Mouse (Mus musculus) naive thymus-derived CD4-positive, alpha-beta T cell, adult 2 months (primary cell): Measurements from ENCODE around the gene Pde4dip.

ENCODE experiments used
- DNase-seq: peaks from one replicate; pipeline ENCODE4 v3.0.0-alpha.2; 2011; ENCODE audit warnings: low read depth

Gene Pde4dip

DNA sequence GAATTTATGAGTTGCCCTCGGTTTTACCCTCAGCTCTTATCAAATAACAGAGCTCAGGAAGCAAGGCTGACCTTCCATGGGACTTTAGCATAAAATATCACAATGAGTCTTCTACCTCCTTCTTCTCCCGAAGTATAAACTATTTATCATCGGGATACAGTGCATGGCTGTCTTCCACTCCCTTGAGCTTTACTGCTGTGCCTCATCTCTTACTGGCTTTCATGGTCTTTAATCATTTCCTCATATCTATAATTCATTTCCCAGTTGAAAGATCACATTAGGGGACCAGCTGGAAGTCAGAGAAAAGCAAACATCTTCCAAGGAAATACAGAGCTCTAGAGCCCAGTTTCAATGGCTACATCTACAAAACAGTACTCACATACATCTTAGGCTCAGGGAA, 239.5 kb downstream of the Pde4dip start:
- no peak for DNase-seq

DNA sequence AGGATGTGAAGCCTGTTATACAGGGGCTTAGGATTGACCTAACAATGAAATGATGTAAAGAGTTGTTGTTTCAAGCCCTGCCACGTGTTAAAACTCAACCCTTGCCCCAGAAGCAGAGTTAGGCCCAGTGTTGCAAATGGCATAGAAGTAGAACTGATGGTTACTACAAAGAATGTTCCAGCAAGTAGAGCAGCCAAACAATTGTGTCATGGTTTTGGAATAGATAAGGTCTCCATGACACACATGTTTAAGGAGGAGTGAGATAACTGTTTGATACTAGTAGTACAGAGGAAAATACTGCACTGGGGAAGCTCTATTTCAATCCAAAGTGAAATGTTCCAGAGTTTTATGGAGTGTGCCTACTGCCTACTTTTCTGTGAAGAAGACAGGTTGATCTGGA, 240.0 kb downstream of the Pde4dip start:
- no peak for DNase-seq

DNA sequence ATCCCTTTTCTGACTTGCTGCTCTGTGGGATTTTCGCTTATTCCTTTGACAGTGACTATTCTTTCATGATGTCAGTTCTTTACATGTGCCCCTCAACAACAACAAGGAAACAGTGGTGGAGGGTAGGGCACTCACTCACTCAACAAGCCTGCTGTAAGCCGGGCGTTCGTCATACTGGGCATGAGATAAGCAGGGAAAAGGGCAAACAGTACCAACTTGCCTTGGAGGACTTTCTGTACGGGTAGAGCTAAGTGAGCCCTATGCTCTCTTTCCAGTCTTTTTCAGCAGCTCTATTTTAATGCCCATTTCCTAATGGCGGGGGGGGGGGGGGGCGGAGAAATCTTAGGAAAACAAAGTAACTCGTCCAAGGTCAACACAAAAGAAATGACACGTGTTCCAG, 246.5 kb downstream of the Pde4dip start:
- no peak for DNase-seq

DNA sequence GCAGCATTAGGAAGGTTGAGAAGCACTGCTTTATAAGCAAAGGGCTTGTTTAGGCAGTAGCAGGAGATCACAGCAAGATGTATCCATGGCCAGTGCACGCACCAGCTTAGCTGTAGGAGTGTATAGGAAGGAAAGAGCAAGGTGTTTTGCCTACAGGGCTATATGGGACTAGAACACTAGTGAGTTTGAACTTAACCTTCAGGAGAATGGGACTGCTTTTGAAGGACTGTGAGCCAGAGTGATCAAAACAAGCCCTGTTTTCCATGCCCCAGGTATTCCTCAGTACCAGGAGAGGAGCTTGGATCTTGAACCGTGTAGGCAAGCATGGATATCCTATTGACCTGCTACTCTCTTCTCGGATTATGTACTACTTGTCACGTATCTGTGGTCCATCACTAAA, 247.1 kb downstream of the Pde4dip start:
- DNase-seq: no peak
